Mouse (Mus musculus): ENCODE data around the gene Chchd6.

GRCm38 (mm10) chr6:89378264-89378663 lies 217.2 kb downstream of the Chchd6 start:
- TF ChIP-seq EP300 (IDR thresholded peaks at IDR 0.05; ENCODE audit: insufficient read depth, low read depth, low read length) (no peak), POLR2A (IDR thresholded peaks at IDR 0.05; ENCODE audit: insufficient read depth, low read depth, low read length) (no peak)

Data from heart, adult 2 months (tissue).